Mouse (Mus musculus): ENCODE measurements around the gene Syngr1. TPM values are rescaled to one million over a fixed set of nuclear protein-coding genes. Genes with fewer than 3 reads are reported as not detected.

Gene Syngr1
- total RNA-seq, 2 experiments from 2014 or later = 0.22 to 3.9 TPM

DNA sequence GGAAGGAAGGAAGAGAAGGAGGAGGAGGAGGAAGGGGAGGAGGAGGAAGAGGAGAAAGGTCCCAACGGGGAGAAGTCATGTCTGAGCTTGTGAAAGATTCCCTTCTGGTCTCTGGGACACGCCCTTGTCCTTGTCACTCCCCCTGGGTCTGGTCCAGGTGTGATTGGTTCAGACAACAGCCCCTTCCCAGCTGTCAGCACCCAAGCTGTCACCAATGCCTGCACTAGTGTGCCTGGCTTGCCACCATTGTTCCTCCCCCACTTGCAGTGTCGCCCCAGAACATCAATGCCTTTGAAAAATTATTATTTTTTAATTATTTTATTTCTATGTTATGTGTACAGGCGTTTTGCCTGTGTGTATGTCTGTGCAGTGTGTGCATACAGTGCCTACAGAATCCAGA lies 22.0 kb upstream of the Syngr1 start:
- ATAC-seq (ENCODE audit: poor library complexity, severe bottlenecking) = no peak

DNA sequence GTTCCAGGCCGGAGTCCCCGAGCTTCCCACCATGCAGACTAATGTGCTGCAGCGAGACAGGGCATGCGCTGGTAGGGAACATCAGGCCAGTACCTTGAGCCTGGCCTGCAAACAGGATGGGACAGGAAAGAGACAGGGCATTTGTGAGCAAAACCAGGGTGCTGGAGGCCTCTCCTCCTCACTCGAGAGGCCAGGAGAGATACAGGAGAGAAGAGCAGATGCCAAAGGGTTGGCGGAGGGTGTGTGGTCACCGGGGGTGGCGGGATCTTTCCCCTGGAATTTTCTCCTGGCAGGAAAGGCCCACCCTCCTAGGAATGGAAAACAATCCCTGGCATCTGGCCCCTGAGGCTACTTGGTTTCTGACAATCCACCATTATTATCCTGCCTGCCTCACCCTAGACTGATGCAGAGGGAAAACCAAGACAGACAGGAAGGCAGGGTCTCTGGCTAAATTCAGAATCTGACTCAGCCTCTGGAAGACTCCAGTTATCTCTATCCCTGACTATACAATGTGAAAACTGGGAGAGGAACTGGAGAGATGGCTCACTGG lies 21.0 kb upstream of the Syngr1 start:
- no peak for ATAC-seq (ENCODE audit: poor library complexity, severe bottlenecking)

DNA sequence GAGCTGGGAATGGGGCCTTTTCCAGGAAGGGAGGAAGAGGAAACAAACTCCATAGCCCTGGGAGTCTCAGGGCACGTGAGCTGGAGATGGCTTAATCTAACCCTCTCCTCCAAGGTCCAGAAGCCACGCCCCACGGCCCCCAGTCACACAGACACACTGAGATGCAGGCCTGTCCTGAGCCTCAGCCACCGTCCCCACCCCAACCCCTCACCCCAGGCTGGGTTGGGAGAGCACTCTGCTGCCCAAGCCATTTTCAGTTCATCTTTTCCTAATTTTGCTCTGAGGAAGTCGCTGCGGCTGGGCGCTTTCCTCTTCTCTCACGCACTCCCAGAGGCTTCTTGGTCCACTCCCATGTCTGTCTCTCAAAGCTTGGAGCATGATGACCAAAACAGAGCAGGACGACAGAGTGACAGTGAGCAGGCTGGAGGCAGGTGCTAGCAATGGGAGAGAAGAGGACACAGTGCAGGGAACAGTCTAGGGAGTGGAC lies 19.1 kb upstream of the Syngr1 start:
- ATAC-seq (ENCODE audit: poor library complexity, severe bottlenecking) = peak; percentile 79

DNA sequence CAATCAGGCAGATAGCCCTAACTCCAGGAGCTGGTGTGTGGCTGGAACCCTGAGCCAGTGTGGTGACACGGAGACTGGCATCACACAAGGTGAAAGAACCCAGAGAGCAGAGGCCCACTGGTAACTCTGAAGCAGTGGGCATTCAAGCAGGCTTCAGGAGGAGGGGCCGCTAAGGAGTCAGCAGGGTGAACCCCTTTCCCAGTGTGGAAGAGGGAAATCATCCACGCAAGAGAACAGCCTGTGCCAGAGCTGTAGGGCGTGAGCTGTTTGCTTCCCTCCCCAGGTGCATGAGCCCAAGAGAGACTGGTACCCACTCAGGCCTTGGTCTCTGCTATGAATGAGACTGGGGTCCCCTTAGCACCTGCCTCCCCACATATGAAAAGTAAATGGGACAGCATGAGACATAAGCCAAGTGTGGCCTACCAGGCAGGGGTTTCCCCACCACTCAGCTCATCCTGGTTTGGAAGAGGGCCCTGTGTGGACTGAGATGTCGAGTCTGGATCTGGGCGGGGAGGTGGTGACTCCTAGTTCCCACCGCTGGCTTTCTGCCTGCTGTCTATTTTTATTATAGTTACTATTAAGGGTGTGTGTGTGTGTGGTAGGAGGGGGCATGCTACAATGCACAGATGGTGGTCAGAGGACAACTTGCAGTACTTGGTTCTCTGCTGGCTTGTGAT lies 18.4 kb upstream of the Syngr1 start:
- no peak for ATAC-seq (ENCODE audit: poor library complexity, severe bottlenecking)

DNA sequence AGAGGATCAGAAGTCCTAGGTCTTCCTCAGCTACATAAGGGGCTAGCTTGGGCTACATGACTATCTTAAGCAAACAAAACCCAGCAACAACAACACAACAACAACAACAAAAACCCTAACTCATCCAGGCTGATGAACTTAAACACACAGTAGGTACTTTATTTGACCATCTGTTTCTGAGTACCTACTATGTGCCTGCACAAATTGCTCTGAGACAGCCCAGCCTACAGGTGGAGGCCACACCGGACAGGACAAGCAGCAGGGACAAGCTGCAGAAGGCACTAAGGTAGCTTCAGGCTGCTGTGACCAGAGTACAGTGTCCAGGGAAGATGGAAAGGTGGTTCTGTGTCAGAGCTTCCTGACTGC lies 17.9 kb upstream of the Syngr1 start:
- no peak for ATAC-seq (ENCODE audit: poor library complexity, severe bottlenecking)

DNA sequence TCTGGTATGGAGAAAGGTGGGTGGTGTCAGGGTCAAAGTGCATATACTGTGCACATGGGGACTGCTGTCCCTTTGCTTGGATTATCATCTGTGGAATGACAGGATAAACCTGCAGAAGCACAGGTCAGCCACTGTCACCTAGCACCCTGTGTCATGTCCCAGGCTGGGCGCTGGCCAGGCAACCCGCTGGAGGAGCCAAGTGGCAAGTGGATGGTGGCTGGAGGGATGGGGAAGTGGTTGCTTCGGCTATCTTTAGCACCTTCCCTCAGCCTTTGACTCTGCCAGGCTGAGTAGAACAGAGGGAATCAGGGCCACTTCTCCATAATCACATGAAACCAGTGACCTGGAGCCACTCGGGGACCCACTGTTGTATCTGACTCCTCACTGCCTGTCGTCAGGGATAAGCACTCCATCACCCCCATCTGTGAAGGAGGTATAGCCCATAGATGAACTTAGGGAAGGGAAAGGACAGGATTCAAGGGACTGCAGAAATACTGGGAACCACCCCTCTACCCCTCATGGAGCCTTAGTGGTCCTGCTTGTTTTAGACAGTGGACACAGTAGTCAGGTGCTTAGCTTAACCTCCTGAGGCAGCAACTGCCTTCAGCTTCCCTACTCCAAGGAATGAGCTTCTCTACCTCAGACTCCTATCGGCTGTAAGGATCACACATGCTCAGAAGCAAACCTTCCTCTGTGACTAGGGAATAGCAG lies 16.3 kb upstream of the Syngr1 start:
- ATAC-seq (ENCODE audit: poor library complexity, severe bottlenecking) = peak; percentile 49

DNA sequence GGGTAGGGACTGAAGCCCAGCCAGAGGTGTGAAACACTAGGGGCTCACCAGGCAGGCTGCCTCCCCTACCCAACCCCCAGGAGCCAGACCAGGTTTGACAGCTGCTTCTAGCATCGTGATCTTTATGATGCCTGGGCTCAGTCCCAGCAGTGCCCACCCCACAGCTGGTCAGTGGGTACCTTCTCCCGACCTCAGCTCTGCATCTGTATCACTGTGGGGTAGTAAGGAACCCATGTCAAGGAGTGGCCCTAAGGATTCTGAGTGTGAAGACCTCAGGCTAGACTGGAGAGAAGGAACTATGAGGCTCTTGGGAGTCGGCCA lies 15.8 kb upstream of the Syngr1 start:
- no peak for ATAC-seq (ENCODE audit: poor library complexity, severe bottlenecking)

DNA sequence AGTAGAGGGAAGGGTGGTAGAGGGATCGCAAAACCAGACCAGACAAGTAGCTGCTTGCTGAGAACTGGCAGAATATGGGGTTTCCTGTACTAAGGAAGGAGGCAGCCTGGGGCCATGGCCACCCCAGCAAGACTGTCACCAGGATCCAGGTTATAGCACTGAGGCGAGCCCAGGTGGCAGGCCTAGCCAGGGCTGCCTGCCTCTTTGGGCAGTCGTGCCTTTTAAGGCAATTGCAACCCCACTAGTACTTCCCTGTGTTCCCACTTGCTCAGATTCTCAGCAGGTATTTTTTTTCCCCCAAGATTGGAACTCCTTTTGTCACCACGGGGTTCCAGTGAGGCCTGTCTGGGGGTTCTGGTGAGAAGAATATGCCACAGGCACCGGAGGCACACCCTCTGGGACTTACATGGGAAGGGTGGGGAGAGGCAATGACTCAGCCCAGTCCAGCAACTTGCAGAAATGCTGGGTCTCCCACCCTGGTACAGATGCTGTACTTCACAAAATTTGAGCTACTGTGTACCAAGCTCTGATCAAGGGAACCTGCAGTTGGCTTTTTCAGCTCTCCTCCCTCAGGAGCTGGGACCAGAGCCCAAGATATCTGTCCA lies 15.3 kb upstream of the Syngr1 start:
- ATAC-seq (ENCODE audit: poor library complexity, severe bottlenecking) = no peak

DNA sequence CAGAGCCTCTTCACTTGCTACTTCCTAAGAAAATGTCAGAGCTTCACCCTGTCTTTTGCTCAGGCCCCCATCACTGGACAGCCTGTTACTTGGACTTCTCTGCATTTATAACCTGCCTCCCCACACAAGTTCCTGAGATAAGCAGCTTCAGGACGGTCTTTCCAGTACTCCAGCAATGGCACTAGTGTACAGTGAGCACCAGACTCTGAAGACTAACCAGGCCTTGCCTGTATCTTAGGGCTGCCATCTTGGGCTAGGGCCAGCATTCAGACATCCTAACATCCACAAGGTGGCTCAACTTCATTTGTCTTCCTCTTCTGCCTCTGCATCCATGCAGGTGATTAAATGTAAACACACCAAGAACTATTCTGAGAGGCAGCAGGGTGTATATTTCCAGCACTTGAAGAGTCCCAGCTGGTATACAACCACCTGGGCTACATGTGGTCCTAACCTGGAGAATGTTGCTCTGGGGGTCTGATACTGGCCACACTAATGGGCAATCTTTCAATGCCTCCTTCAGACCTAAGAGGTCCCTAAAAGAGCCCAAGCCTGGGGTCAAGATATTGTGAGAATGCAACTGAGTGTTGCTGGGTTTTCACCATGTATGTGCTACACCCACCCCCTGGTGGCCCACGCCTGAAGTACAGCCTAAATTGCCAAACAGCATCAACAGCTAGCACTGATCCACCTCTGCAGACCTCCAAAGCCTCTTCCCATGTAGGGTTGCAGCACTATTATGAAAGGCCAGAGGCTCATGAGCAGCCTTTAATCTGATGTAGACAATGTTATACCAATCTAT lies 14.6 kb upstream of the Syngr1 start:
- ATAC-seq (ENCODE audit: poor library complexity, severe bottlenecking) = peak; percentile 43; the same call in 1 of the 2 replicates

DNA sequence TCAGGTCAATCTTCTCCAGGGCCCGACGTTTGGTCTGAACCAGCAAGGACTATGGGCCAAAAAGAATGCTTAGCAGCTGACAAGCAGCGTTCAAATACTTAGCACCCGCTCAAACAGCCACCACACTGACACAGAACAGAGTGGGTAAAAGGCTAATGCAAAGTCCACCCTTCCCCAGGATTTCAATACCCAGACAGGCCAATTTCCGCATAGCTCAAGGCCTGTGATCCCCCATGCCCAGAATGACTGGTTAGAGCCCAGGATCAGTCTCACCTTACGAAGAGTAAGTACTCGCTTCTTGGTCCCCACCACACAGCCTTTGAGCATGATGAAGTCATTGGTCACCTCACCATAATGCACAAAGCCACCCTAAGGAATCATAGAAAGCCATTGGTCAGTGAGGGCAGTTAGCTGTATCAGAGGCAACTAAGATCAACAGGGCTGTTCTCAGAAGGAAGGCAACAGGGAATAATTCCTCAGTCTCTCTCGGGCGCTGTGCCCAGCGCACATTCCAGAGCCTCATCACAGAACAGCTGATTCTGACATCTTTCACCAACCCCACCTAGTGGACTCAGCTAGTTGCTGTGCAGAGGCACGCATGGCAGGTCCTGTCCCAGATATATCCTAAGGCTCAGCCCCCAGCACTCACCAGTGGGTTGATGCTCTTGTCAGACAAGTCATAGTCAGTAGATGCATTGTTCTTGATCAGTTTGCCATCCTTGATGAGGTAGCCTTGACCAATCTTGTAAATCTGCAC lies 12.9 kb upstream of the Syngr1 start:
- ATAC-seq (ENCODE audit: poor library complexity, severe bottlenecking) = no peak

DNA sequence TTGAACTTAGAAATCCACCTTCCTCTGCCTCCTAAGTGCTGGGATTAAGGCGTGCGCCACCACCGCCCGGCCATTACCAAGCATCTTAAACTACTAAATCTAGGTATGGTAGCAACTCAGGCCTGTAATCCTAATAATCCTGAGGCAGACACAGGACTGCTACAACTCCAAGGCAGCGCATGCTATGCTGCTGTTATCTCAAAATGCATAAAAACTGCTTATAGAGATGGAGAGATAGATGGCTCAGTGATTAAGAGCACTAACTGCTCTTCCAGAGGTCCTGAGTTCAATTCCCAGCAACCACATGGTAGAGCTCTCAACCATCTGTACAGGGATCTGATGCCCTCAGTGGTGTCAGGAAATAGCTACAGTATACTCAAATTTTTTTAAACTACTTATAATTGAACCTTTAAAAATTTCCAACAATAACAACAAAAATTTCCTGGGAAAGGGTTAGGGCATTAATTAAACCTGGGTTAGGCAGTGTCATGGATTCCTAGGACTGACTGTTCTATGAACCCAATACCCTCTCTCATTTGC lies 11.9 kb upstream of the Syngr1 start:
- ATAC-seq (ENCODE audit: poor library complexity, severe bottlenecking) = no peak

DNA sequence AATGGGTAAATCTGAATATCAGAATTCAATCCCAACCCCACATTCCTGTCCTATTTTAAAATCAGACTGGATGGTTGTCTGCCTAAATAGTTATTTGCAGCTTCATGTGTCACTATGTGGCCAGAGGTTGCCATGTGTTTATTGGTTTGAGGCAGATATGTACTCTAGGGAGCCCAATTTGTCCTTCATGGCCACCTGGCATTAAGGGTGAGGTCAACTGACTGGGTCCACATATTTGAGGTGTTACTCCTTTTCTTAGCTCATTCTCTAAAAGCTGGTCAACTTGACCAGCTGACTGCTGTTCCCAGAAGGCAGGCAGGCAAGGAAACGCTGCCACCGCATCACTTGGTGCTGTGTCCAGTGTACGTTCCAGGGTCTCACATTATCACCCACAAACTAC lies 11.2 kb upstream of the Syngr1 start:
- no peak for ATAC-seq (ENCODE audit: poor library complexity, severe bottlenecking)

DNA sequence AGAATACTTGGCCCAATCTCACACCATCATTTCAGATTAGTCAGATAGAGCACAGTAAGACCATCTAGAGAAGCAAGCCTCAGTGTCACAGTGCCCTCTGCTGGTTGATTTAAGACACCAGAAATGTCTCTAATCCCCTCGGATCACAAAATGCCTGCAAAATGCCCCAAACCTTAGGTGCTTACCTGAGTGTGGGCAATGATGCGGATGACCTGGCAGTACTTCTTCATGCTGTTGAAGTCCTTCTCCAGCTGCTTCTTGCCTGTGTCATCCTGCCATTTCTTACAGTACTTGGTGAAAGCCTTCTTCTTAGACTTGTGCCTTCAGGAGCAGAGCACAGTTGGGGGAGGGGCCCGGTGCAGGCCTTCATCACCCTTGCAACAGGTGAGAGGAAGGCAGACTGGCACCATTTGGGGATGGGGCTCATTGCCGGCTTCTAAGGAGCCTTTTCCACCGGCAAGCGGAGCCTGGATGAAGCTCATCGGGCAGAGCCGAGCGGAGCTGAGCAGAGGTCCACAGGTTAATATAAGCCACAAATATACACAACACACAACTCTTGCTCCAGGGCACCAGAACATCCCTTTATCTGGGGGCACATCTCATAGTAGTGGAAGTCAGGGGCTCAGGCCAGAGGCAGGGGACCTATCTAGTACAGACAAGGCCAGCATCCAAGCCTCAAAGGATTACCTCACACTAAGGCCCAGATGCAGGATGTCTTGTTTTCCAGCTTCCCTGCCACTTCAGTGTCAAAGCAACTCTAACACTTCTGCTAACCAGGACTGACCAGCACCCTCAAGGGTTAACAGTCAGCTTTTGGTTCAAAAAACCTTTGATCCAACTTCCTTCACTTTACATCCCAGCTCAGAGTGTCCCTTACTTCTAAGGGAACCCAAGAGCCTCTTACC lies 10.2 kb upstream of the Syngr1 start:
- ATAC-seq (ENCODE audit: poor library complexity, severe bottlenecking) = no peak

DNA sequence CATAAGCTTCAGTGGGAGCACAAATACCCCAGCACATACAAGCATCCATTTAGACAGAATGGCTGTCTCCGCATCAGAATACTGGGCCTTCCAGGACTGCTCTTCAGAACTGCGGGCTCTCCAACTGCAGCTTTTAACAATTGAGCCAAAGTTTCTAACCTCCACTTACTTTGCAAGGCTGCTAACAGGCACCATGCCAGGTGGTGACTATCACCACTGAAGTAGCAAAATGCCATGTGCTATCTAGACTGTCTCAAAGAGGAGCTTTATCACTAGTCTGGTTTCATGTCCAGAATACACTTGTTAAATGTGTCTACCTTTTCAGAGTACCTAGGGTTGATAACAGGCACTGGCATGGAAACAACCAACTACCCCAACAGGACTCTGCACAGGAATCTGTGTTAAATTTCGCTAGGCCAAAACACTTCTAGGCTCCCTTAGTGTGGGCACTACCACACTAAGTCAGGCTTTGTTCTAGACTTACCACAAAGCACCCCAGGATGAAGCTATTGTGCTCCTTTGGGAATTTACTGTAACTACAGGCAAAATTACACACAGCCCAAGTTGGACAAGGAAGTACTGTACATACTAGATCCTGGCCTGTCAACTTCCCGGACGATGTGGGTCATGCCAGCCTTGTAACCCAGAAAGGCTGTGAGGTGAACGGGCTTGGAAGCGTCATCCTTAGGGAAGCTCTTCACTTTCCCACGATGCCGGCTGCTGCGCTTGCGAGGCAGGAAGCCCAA lies 9.2 kb upstream of the Syngr1 start:
- no peak for ATAC-seq (ENCODE audit: poor library complexity, severe bottlenecking)

DNA sequence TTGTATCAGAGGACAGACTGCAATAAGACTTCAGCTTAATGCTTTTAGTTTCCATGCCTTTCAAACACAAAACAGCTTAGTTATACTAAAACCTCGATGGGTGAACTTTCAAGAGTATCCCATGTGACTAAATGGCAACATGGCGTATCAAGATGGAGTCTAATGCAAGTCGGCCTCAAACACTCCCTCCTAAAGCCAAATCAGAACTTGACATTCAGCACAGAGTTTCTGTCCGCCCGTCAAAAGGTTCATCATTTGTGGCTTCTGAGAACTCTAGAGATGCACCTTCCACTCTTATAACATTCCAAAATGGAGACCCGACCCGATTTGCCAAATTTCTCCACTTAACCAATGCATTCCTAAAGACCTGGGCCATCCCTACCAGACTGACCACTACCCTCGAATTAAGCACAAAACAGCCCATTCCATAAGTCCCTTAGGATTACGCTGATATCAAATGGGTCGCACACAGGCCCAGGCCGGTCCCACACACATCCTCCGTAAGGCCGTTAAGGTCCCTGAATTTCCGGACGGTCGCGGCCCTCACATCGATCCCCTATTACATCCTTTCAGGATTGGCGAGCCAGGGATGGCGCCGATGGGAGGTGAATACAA lies 8.4 kb upstream of the Syngr1 start:
- no peak for ATAC-seq (ENCODE audit: poor library complexity, severe bottlenecking)

DNA sequence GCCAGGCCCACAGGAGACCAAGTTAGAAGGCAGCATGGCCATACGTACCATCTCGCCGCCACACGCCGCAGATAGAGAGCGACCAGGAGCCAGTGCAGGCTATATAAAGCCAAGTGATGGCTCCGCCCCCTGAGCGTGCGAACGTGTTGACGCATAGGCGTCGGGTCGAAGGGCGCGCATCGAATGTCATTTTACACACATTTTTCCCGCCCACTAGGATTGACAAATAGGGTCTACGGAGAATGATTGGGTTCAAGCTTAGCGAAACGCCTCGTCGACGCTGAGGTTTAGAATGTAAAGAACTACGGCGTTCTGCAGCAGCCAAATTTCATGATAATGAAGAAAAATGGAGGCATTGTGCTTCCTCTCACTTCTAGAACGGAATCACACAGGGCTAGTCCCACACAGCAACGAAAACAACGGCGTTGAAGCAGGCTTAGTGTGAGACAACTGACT lies 7.8 kb upstream of the Syngr1 start:
- ATAC-seq (ENCODE audit: poor library complexity, severe bottlenecking) = peak; percentile 96

DNA sequence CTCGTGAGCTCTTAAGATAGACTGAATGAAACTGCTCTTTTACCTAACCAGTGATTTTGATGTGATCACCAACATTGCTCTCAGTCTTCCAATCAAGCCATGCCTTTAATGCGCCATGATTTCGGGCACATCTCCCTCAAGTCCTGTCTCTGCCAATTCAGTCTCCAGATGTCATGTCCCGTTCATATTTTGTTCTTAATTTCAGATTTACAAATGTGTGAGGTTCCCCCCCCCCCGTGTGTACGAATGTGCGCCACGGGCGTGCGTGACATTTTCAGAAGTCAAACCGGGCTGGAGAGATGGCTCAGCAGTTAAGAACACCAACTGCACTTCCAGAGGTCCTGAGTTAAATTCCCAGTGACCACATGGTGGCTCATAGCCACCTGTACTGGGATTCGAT lies 7.4 kb upstream of the Syngr1 start:
- peak; percentile 23 for ATAC-seq (ENCODE audit: poor library complexity, severe bottlenecking)

Data from megakaryocyte, adult 5-6 weeks (primary cell).